Mouse (Mus musculus) urinary bladder, postnatal 25 days (tissue): ENCODE measurements around the gene Hist1h2be.
A peak's percentile ranks its signal among the peaks of the same experiment; 100 is the strongest.
"Not testable (repeated sequence)": the region's sequence is repeated elsewhere in the genome, so short reads cannot be mapped to it uniquely, and the experiment has no call there.

ENCODE experiments used
- DNase-seq: peaks from one replicate; pipeline ENCODE4 v3.0.0; 2022; ENCODE audit warnings: low spot score

The Hist1h2be gene

GRCm38 (mm10) chr13:23551146-23551834 is 69.6 kb downstream of the Hist1h2be start, which contains the start of gene Hist1h4f:
Gene Hist1h4f (minus strand): TSS chr13:23551648.
- peak; percentile 71 for DNase-seq

DNA sequence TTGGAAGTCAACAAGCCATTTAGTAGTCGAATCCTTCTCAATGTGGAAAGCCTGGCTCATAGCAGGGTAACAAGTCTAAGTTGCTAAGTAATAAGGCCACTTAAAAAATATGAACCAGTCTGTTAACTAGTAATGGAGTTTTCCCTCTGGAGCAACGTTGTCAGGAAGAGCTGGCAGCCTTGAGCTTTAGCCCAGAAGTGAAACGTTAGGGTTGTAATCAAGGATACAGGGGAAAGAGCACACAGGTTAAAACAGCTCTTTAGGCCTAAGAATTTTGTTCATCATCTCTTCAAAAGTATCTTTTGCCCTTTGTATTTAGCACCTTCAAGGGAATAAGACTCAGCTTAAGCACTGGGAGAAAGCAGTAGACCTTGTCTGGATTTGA is 70.2 kb downstream of the Hist1h2be start:
- DNase-seq = no peak

DNA sequence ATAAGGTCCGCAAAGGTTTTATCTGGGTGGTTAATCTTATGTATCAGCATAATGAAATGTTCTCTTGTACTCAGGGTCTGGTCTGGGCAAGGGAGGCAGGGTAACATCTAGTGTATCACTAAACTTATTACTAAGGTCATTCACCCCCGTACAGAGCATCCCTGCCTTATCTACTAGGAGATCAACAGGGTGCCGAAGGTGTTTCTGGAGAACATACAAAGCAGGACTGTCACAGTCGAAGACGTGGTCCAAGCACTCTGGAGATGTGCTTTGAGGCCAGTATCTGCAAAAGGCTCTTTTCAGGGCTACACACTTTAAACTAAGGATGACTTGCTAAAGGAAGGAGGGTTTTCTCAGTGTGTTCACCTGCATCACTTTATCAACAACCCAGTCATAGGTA is 74.2 kb downstream of the Hist1h2be start:
- DNase-seq = no peak

- not testable (repeated sequence) for DNase-seq
Measured at GRCm38 (mm10) chr13:23544787-23545120, 76.2 kb downstream of the Hist1h2be start.

GRCm38 (mm10) chr13:23543965-23544786 is 76.7 kb downstream of the Hist1h2be start, which contains the start of gene Hist1h3f:
Gene Hist1h3f (plus strand): TSS chr13:23544052.
- DNase-seq = peak; percentile 48

GRCm38 (mm10) chr13:23542999-23543607 is 77.8 kb downstream of the Hist1h2be start, which contains the start of gene Hist1h2bh:
Gene Hist1h2bh (minus strand): TSS chr13:23543392.
- DNase-seq = not testable (repeated sequence)

DNA sequence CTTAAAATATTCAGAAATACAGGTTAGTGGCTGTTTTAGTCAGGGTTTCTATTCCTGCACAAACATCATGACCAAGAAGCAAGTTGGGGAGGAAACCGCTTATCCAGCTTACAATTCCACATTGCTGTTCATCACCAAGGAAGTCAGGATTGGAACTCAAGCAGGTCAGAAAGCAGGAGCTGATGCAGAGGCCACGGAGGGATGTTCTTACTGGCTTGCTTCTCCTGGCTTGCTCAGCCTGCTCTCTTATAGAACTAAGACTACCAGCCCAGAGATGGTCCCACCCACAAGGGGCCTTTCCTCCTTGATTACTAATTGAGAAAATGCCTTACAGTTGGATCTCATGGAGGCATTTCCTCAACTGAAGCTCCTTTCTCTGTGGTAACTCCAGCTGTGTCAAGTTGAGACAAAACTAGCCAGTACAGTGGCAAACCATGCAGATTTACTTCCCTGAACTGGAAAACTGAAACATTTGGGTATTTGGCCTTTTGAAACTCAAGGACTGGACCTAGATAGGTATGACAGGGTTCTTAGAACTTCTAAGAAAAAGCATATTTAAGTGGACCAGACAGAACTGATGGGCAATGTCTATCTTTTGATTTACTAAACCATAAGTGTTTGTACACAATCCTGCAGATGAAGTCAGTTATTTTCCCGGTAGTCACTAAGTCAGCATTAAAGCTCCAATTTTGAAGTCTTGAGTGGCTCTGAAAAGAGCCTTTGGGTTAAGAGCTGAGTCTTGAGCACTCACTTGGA is 78.5 kb downstream of the Hist1h2be start:
- not testable (repeated sequence) for DNase-seq

DNA sequence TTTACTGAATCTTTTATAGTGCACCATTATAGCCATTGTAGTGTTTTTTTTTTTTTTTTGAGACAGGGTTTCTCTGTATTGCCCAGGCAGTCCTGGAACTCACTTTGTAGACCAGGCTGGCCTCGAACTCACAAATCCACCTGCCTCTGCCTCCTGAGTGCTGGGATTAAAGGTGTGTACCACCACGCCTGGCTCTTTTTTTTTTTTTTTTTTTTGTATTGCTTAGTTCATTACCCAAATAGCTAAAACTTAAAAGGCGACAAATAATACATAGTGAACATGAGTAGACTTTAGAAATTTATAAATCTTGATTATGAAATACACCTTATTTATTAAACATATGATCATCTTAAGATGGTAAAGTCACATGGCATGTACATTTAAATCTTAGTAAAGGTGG is 79.4 kb downstream of the Hist1h2be start:
- no peak for DNase-seq

- DNase-seq = not testable (repeated sequence)
Measured at GRCm38 (mm10) chr13:23539821-23540220, 81.1 kb downstream of the Hist1h2be start.

DNA sequence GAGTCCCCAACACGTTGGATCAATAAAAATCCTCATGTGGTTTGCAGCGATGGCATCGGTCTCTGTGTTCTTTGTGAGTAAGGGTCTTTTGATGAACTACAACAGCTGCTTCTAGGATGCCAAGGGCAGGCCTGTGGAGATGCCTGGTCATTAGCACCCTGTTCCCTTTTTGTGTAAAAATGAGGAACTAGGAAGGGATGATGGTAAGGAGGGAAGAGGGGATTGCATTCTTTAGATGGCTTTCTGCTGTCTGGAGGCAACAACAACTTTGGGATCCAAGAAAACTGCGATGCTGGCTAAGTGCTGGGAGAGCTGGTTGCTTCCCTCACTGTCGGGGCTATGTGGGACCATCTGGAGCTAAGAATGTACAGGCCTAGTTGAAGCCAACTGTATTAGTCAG is 82.7 kb downstream of the Hist1h2be start:
- no peak for DNase-seq

- no peak for DNase-seq
Measured at GRCm38 (mm10) chr13:23537006-23537710, 83.8 kb downstream of the Hist1h2be start.

- DNase-seq = no peak
Measured at GRCm38 (mm10) chr13:23536076-23536822, 84.7 kb downstream of the Hist1h2be start.

- DNase-seq = peak; percentile 61
Measured at GRCm38 (mm10) chr13:23535137-23536075, 85.5 kb downstream of the Hist1h2be start, which contains the start of gene Hist1h3g. Gene Hist1h3g (plus strand): TSS chr13:23535422.

DNA sequence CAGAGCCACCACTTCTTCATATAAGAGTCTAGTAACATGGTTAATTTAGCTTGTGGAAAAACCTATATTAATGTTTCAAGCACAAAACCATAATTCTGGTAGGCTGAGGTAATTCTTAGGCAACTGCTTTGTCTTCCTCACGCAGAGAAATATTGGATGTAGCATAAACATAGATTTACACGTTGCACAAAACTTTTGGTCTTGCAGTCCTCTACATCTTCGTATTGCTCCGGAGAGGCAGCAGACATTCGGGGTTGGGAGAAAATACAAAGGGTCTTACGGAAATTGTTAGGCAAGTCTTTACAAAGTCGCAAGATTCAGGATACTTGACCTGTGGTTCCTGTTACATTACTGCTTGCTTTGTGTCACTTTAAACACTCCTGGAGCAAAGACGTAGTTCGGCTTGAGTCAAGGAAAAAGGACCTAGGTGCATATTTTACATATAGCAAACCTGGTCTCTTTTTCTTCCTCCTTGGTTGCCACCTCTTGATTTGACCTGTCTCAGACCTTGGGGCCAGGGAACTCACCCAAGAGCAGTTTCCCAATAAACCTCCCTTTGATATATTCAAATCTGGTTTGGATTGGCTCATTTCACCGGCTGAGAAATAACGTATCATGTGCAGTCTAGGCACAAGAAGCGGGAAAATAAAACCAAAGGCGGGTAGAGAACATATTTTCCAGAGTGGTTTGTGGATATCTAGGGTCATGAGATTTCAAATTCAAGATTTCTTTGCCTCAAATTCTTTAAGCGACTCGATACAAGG is 86.4 kb downstream of the Hist1h2be start:
- DNase-seq = no peak
